Mouse (Mus musculus) cerebellum, adult 11 months (tissue): ENCODE results near the gene Trpm4.
A peak's percentile ranks its signal among the peaks of the same experiment; 100 is the strongest.
"Not testable (repeated sequence)": the region's sequence is repeated elsewhere in the genome, so short reads cannot be mapped to it uniquely, and the experiment has no call there.

Source experiments
- DNase-seq: peaks from one replicate; pipeline ENCODE4 v3.0.0; 2022

Gene Trpm4

DNA sequence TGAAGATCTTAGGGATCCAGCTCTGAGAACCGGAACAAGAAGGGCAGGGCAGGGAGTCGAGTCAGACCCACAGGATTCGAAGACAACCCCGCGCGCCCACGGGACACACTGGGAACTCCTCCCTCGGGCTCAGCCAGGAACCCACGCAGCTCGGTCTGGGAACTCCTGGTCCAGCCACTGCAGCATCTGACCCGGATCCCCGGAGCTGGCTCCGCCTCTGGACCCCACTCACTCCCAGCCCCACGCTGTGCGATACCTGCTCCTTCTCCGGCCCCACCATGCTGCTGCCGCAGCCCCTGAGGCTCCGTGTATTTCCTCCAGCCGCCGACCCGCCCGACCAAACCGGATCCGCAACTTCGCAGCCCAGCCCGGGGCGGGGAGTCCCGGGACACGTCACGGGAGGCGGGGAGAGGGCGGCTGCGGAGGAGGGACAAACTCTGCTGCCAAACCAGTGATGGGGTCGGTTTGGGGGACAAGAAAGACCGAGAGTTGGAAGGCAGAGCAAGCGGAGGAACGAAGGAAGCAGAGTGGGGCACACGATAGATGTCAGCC lies at the start of gene Trpm4:
Trpm4 (minus strand) TSS at position 350 of the 552 bp plus-strand sequence.
- DNase-seq = peak; percentile 56

DNA sequence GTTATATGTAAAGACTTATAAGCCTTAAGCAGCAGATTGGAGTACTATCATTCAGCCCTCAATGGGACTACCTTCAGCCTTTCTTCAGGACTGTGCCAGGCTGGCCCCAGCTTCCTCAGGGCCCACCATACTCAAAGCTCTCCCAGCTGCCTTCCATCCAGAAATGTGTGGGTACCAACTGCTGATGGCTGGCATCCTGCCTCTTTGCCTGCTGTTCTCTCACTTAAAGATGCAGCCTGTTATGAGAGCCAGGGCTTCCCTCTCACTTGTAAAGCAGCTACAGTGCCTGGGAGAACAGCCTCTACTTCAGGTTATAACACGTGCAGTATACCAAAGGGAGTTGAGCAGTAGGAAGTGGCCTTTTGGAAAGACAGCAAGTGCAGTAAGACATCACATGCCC lies 42.5 kb upstream of the Trpm4 start:
- DNase-seq = no peak

DNA sequence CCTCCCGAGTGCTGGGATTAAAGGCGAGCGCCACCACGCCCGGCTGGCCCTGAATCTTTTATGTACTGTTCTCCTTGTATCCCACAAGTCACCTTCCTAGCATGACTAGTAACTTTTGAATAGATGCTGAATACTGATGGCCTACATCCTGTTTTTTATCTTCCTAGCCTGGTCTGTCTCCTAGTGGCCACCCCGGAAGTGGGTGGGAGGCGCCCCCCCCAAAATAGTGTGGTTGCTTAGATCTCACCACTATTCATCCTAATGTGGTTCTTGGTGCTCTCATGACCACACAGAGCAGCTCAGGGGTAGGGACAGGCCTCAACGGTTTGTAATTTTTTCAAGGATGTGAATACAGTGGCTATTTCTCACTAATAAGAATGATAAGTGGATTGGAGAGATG lies 41.0 kb upstream of the Trpm4 start:
- DNase-seq = no peak

DNA sequence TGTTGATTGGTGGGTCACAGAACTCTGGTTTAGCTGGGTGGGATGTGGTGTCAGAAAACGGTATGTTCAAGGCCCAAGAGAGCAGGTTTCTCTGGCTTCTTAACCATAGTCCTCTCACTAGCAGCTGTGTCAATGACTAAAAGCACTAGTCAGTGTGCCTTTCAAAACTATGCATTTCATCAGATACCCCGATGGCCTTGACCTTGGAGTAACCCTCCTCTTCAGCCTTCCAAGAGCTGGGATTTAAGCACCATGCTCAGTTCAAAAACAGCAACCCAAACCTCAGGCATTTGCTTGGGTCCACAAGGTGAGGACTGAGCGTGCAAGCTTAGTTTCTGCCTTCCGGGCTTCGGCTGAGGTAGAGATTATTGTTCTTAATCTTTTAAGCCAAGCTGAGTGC lies 38.8 kb upstream of the Trpm4 start:
- DNase-seq = no peak

DNA sequence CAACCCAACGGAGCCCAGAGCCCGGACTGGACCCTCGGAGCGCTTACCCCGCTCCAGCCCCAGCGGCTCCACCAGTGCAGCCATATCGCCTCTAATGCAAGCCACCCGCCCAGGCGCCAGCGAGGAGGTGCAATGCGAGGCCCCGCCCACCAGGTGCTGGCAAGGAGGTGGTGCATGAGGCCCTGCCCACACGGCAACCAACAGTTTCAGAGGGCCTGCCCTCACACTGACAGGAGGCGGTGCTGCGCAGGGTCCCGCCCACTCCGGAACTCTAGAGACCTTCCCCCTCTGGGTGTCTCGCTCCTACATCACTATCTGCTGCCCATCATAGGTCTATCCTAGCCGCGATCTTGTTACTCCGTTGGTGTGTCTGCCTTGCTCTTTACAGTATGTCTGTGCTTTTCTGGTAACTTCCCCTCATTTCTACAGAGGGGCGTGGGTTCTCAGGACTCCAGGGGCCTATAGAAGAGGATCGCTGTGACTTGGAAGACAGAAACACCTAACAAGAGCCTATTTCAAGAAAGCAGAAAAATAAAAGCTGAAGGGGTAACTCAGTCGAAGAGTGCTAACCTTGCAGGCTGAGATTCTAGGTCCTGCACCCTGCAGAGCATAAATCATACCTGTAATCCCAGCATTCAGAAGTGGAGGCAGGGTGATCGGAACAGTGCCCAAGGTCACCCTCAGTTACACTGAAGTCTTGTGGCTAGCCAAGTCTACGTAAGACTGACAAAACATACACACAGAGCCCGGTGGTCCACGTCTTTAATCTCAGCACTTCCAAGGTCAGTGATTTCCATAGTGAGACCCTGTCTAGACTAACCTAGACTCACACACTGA lies 37.1 kb upstream of the Trpm4 start, which contains the start of gene Lin7b:
Lin7b (minus strand) TSS at position 109 of the 837 bp plus-strand sequence.
- peak; percentile 89 for DNase-seq

DNA sequence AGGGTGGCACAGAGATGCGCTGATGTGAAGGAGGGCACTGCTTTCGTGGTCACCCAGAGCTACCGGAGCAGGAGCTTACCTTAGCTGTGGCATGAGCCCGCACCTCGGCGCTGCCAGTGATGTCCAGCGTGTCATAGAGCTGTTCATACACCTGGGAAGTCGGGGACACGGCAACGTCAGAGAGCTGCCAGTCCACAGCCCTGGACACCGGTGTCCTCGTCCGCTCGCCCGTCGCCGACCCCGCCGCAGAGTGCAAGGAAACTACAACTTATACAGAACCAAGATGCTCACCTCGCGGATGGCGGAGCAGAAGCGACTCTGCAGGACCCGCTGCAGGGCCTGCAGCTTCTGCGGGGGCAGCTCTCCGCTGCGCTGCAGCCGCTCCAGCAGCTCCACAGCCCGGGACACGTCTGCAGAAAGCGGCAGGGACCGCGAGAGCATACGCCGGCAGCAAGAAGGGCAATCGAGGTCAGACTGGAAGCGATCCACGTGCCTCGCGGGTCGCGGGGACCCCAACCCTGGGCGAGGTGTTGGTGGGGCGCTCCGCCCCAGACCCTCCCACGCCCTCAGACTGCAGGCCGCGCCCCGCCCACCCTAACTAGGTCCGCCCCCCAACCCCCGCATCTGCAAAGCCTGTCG lies 36.4 kb upstream of the Trpm4 start:
- DNase-seq = no peak

DNA sequence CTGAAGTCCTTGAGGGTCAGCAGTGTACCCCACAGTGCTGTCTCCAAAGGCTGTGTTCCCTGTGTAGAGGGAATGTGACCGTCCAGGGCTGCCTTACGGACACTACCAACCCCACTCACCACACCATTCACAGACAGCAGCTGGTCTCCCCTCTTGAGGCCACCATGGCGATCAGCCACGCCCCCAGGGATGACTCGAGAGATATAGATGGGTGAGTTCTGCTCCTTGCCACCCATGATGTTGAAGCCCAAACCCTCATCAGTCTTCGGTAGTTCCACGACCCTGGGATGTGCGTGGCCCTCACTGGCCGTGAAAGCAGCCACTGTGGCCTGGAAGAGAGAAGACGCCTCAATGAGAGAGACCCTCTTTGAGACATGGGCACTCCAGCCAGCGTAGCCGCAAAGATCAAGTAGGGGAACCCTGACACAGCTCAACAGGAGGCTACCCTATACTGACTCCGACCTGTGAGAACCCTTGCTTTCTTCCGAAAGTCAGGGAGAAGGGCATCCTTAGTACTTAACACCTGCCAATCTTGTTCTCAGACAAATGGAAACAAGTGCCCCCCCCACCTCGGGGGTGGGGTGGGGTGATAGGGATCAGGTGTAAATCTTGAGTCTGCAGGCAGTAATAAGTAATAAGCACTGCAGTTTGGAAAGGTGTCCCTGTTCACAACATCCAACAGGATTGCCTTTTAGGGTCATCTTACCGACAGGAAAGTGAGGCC lies 35.6 kb upstream of the Trpm4 start:
- DNase-seq = no peak

DNA sequence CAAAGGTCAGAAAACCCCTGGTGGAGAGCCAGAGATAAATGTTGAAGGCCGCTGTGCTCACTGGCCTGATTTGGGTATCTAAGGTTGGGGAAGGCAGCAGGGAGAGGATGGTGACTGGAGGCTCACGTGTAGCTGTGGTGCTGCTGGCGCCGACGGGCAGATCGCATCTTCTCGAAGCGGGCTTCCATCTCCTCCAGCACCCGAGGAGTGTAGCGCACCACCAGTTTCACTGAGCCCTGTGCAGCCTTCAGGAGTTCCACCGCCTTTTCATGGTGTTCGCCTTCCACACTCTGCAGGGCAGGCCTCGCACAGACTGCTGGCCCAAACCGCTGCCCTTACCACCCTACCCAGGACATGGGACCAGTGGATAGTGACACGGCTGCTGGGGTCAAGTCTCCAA lies 34.6 kb upstream of the Trpm4 start:
- no peak for DNase-seq

DNA sequence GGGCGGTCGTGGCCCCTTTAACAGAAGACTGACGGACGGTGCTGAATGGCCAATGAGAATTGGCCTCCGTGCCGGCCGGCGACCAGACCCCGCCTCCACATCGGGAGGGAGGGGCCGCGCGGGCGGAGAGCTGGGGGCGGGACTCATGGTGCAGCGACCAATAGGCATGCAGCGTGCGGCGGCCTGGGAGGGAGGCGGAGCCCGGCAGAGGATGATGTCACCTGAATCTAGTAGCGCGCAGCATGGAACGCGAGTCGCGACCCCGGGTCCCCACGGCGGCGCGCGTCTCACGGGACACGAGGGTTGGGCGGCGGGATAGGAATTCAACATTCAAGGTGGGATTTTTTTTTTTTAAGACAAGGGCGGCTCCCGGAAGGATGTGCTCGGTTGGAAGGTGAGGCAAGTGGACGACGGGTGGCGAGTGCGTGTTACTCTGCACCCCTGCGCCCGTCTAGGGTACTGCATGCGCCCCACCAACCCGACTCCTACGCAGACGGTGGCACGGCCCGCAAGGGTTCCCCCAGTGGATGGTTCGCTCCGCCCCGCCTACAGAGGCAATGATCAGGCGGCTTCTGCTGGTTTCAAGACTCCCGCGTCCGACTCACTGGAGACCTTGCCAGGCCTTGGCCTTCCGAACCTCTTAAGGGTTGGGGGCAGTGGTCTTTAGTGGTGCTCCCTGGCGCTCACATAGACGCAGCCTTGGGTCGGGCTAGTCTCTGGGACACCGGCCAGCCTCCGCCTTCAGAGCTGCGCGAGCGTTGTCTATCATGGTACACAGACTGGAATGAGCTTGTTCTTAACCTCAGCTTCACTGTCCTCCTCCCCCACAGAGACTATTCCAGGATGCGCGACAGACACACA lies 33.7 kb upstream of the Trpm4 start:
- peak; percentile 99 for DNase-seq

DNA sequence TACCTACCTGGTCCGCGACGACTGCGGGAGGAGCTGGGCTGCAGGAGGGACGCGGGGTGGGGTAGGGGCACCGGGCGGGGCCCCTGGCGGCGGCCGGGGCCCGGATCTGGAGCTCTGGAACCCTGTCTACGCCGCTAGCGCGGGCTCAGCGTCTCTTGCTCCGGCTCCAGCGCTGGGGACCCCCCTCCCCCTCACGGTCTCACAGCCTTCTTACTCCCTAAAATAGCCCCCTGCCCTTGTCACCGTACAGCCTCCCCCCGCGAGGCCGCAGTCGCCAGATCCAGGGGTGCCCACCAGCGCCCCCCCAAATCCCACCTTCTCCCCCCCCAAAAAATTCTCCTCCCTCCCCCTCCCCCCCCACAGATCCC lies 33.1 kb upstream of the Trpm4 start, which contains the start of gene Ppfia3:
Ppfia3 (minus strand) TSS at position 368 of the 368 bp plus-strand sequence.
- no peak for DNase-seq

DNA sequence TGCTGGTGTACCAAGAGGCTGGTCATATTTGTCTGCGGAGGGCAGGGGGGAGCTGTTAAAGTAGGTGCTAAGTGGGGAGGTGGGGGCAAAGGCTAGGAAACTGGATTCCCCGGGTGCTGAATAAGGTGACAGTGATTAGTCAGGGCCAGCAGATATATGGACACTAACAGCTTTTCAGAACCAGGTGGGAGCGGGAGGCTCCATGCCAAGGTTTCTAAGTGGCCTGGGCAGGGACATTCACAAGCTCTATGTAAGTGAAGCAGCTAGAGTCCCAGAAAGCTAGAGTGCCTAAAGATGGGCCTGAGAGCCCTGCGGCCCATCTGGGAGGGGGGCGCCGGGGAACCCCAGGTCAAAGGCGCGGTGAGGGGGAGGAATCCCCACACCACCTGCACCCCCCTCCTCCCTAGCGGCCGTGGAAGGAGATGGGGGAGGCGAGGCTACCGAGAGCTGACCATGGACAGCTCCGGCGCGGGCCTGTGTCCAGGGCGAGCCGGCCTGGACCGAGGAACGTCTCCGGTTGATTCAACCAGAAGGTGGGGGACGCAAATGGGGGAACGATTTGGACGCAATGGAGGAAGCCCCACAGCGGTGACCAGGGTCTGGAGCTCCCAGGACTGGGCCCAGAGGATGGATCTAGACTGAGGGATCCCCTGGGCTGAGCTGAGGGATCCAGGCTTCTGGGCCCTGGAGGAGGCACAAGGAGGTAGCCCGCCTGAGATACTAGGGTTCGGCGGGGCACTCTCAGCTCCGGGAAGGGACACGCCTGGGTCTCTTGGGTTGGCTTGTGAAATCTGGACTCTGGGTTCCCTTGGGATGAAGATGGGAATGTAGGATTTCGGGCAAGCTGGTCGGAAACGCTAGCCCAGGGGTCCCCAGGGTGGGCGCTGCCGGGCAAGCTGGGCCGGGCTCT lies 32.4 kb upstream of the Trpm4 start:
- DNase-seq = peak; percentile 69

DNA sequence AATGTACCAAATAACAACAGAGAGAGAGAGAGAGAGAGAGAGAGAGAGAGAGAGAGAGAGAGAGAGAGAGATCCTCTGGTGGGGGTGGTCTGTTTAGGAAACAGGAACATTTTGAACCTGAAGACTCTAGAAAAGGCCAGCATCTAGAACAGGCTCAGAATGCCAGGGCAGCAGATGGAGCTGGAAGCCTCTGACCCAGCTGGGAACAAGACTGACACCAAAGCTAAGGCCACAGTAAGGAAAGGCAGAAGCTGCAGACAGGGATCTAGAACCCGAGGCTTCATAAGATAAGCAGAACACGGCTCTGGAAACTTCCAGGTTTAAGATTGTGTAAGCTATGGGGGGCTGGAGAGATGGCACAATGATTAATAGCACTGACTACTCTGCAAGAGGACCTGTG lies 30.4 kb upstream of the Trpm4 start:
- no peak for DNase-seq

DNA sequence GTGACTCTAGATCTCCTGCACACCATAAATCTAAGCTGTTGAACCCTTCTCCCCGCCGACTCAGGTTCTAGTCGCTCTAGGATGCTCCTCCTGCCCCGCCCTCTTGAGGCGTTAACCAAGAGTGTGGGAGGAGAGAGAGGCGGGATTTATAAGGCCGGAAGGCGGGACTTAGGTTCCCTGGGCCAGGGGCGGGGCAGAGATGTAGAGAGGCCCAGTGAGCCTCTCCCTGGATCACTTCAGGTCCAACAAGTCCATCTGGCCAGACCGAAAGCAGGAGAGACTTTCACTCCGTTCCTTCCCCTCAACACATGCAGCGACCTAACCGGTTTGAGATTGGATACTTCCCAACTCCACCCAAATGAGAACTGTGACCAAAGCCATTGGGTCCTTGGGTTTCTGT lies 29.2 kb upstream of the Trpm4 start:
- DNase-seq = peak; percentile 81

DNA sequence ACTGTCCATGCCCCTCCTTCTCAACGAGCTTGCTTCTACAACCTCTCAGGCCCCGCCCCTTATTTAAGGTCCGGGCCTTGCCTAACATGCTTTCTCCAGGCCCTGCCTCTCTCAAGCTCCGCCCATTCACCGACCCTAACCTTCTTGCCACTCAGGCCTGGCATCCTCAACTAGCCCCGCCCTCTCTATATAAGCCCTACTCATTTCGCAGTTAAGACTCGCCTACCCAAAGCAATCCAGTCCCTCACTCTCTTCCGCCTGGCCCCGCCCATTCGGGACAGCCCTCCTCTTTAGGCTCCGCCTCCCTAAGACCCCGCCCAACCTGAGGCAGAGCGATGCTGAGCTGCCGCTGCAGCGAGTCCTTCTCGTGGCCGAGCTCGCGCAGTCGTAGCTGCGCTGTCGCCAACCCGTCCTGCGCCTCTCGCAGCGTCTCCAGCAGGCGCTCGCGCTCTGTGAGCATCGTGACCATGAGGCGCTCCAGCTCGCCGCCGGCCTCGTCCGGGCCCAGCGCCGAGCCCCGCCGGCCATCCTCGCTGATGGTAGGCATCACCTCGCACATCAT lies 27.7 kb upstream of the Trpm4 start:
- peak; percentile 90 for DNase-seq

DNA sequence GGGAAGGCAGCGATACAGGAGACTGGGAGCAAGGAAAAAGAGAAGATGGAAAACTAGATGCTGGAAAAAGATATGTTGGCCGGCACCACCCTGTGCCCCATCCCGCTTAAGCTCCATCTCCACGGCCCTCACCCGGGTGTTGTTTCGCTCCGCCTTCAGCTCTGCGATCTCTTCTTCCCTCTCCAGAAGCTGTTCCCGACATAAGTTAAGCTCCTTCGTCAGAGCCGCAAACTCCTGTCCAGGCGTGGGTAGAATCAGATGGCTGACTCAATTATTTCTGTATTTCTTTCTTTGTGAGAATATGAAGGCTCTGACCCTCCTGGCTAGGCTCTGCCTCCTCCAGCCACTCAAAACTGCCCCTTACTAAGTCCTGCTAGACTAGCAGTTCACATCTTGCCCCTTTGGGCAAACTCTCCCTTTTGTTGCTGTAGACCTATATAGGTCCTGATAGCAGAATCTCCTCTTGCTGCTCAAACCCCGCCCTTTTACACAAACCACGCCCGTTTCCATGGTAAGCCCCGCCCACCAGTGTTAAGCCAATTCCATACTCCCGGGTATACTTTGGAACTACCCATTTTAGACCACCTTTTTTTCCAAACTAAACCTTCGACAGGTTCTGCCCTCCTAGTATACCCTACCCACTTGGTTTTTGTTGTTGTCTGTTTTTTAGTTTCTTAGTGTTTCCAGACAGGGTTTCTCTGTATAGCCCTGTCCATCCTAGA lies 27.0 kb upstream of the Trpm4 start:
- no peak for DNase-seq

DNA sequence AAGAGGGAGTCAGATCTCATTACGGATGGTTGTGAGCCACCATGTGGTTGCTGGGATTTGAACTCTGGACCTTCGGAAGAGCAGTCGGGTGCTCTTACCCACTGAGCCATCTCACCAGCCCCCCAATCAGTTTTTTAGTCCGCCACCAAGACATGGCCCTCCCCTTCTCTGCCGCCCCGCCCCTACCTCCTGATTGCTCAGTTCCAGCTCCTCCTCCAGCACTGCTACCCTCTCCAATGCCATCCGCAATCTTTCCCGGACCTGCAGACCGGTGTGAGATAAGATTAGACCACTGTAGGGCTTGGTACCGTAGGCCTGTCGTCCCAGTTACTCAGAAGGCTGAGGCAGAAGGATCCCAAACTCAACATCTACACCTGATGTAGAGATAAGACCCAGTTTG lies 25.5 kb upstream of the Trpm4 start:
- not testable (repeated sequence) for DNase-seq

DNA sequence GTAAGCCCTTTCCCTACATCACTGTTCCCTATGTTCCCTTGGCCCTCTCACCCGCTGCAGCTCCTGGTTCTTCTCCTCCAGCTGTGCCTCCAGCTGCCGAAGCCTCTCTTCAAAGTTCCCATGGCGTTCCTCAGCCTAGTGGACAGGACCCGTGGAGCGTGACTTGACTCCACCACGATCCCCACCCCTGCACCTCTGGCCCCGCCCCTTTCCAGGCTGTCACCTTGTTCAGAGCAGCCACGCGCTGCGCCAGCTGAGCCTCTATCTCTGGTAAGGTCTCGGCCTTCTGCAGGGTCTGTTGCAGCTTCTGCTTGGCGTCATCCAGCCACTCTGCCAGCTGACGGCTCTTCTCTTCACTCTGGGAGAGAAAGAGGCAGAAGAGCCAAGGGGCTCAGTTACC lies 22.5 kb upstream of the Trpm4 start:
- no peak for DNase-seq

DNA sequence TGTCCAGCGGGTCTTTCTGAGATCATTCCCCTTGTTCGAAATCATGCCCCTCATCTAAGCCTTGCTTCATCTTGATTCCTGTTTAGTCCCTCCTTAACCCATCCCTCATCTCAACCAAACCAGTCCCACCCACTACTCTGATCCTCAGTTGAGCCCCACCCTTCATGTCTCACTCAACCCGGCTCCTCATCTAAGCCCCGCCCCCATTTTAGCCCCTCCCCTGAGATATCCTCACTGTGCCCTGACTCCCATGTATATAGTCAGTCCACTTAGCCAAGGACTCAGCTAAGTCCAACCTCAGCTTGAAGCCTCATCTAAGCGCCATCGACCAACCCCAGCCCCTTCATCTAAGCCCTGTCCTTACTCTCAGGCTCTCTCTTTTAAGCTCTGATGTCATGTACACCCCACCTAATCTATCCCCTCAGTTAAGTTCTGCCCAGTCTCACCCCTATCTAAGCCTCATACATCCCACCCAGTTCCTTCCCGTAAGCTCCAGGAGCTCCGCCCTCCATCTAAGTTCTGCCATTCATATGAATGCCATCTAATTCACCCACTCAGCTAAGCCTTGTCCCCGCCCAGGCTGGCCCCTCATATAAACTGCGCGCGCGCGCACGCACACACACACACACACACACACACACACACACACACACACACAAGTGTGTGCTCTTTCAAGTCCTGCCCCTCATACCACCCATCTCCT lies 21.9 kb upstream of the Trpm4 start:
- DNase-seq = no peak

DNA sequence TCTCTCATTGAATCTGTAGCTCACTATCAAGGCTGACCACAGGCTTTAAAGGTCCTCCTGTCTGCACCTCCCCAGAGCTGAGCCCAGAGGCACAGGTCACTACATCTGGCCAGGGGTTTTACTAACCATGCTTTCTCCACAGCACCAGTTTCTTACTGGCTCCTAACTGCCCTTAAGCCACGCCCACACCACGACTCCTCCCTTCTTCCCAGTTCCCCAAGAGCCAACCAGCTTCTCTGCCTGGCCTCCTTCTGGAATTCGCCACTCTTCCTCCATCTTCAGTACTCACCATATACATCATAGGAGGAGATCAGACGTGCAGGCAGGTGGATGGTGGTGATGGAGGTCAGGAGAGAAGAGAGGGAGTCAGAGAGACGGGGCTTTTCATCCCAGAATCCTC lies 19.5 kb upstream of the Trpm4 start:
- no peak for DNase-seq

DNA sequence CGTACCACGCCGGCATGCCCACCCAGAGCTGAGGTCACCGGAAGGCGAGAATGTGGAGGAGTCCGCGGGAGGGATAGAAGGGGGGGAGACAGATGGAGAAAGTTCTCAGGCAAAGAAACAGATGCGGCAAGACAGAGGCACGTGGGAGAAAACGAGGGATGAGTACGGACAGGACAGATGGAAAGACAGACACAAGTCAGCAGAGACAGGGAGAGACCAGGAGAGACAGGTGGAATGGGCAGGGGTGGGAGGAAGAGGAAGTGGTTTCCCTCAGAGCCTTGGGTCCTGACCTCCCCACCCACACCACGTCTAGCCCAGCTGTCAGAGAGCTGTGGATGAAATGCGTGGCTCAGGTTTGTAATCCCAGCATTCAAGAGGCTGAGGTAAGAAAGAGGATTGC lies 13.3 kb upstream of the Trpm4 start:
- DNase-seq = no peak
